Mouse (Mus musculus): ENCODE results near the gene Acer2. TPM values are rescaled to one million over a fixed set of nuclear protein-coding genes. Genes with fewer than 3 reads are reported as not detected.
A peak's percentile ranks its signal among the peaks of the same experiment; 100 is the strongest.

Gene Acer2
- total RNA-seq, 2 experiments from 2014 or later = 26.1 to 30.8 TPM

- no peak for DNase-seq (ENCODE audit: low spot score in 2 of 2)
These were observed 74.6 kb downstream of the Acer2 start for GRCm38 (mm10) chr4:86948794-86949193.

GRCm38 (mm10) chr4:86953519-86953918 lies 79.3 kb downstream of the Acer2 start:
- DNase-seq (ENCODE audit: low spot score in 2 of 2) = no peak

GRCm38 (mm10) chr4:86955448-86955847 lies 81.3 kb downstream of the Acer2 start:
- no peak for DNase-seq (ENCODE audit: low spot score in 2 of 2)

- peak in 1 of 2 experiments; percentile 20 for DNase-seq (ENCODE audit: low spot score in 2 of 2)
These were observed 83.6 kb downstream of the Acer2 start for GRCm38 (mm10) chr4:86957576-86958411.

- DNase-seq (ENCODE audit: low spot score in 2 of 2) = no peak
These were observed 103.1 kb downstream of the Acer2 start for GRCm38 (mm10) chr4:86977272-86977671.

Other genes starting within 250 kb of the Acer2 start
- gene Plin2, start 204.3 kb upstream of the Acer2 start, total RNA-seq (2021) = 100 to 1,000 TPM; 209 to 264 TPM
- 10 to 100 TPM; 44.4 to 46.0 TPM for gene Dennd4c, start 125.8 kb upstream of the Acer2 start, total RNA-seq (2021)
- gene Rps6, start 17.0 kb upstream of the Acer2 start, total RNA-seq (2021) = 1,000 to 10,000 TPM; 1,162 to 1,195 TPM